Mouse (Mus musculus) intestine, embryonic 16.5 days (tissue): ENCODE data around the gene Pwwp2a. TPM values are rescaled to one million over a fixed set of nuclear protein-coding genes. Genes with fewer than 3 reads are reported as not detected.

Experiments
- ATAC-seq: fragments of 200-750 bp; cut with Nextera tagmentation; 2 replicates; pipeline ENCODE4 v1.8.0; 2017; ENCODE audit warnings: moderate TSS enrichment, moderate library complexity
- H3K27ac ChIP-seq: fragments of 300-500 bp; sonication (generic); 2 replicates; pipeline ENCODE4 v1.5.1; 2014; ENCODE audit warnings: mild to moderate bottlenecking, low read length
- H3K27me3 ChIP-seq: fragments of 300-500 bp; sonication (generic); replicated peaks from 2 replicates; pipeline ENCODE4 v1.6.1; 2014; ENCODE audit warnings: low read length, control low read depth, mixed read lengths; ENCODE audit not compliant: control insufficient read depth, insufficient read depth
- H3K36me3 ChIP-seq: fragments of 300-500 bp; sonication (generic); 2 replicates; pipeline ENCODE4 v1.6.1; 2014; ENCODE audit warnings: low read length, control low read depth; ENCODE audit not compliant: control insufficient read depth, insufficient read depth
- H3K4me1 ChIP-seq: fragments of 300-500 bp; sonication (generic); 2 replicates; pipeline ENCODE4 v1.6.1; 2014; ENCODE audit warnings: low read length, control low read depth, mixed read lengths; ENCODE audit not compliant: control insufficient read depth, insufficient read depth
- H3K4me2 ChIP-seq: fragments of 300-500 bp; sonication (generic); 2 replicates; pipeline ENCODE4 v1.6.1; 2014; ENCODE audit warnings: low read depth, low read length, control low read depth
- H3K4me3 ChIP-seq: fragments of 300-500 bp; sonication (generic); 2 replicates; pipeline ENCODE4 v1.5.1; 2014; ENCODE audit warnings: mild to moderate bottlenecking, low read length
- H3K9ac ChIP-seq: fragments of 300-500 bp; sonication (generic); 2 replicates; pipeline ENCODE4 v1.6.1; 2014; ENCODE audit warnings: low read depth, low read length
- H3K9me3 ChIP-seq: fragments of 300-500 bp; sonication (generic); 2 replicates; pipeline ENCODE4 v1.6.1; 2016; ENCODE audit warnings: low read length, control low read depth; ENCODE audit not compliant: control insufficient read depth
- WGBS: fragments of 180-500 bp; shearing (Covaris S2); extraction: QIAGEN DNeasy Blood & Tissue Kit; methylation state at CpG from one replicate; pipeline ENCODE4 v1.1.7; 2014; 5-methylcytosine and 5-hydroxymethylcytosine counted together
- polyA plus RNA-seq: library from polyadenylated mRNA; unstranded; fragments of >200 nt; fragmentation: Nextera tagmentation; extraction: Ambion mirVana; gene quantifications from 2 replicates; pipeline ENCODE4 v1.2.1, GENCODE M21; 2015

Gene Pwwp2a
- polyA plus RNA-seq, 1 experiment from 2014 or later, result 7.6 TPM

GRCm38 (mm10) chr11:43656464-43656863 is 25.3 kb upstream of the Pwwp2a start:
- Histone ChIP-seq H3K9me3 (no peaks in the 10 kb centered on the region; the same call in 1 of the 2 replicates), H3K9ac (no peak overlapping the region), H3K4me1 (peaks cover 17% of the 10 kb centered on the region), H3K4me3 (no peak overlapping the region), H3K4me2 (no peak overlapping the region), H3K36me3 (no peaks in the 10 kb centered on the region), H3K27ac (peak overlapping the region; percentile 34; the same call in 1 of the 2 replicates), H3K27me3 (no peaks in the 10 kb centered on the region)
- WGBS, result 43% methylated on average over 10 of the region's 10 CpGs
- peak; percentile 84 for ATAC-seq

DNA sequence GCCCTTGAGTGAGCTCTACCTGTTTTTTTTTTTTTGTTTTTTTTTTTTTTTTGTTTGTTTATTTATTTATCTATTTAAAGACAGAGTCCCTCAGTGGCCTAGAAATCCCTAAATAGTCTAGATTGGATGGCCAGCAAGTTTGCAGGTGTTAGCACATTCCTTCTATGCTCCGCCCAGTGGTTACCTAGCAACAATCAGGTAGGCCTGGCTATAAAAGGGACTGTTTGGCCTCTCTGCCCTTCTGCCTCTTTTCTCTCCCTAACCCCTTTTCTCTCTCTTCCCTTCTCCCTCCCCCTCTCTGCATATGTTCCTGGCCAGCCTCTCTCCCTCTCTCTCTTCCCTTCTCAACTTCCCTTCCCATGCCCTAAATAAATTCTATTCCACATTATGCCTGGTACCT is 23.8 kb upstream of the Pwwp2a start:
- 69% methylated on average over 1 of the region's 1 CpGs for WGBS
- peak; percentile 60 for ATAC-seq
- no peaks in the 10 kb centered on the region for H3K36me3 ChIP-seq

DNA sequence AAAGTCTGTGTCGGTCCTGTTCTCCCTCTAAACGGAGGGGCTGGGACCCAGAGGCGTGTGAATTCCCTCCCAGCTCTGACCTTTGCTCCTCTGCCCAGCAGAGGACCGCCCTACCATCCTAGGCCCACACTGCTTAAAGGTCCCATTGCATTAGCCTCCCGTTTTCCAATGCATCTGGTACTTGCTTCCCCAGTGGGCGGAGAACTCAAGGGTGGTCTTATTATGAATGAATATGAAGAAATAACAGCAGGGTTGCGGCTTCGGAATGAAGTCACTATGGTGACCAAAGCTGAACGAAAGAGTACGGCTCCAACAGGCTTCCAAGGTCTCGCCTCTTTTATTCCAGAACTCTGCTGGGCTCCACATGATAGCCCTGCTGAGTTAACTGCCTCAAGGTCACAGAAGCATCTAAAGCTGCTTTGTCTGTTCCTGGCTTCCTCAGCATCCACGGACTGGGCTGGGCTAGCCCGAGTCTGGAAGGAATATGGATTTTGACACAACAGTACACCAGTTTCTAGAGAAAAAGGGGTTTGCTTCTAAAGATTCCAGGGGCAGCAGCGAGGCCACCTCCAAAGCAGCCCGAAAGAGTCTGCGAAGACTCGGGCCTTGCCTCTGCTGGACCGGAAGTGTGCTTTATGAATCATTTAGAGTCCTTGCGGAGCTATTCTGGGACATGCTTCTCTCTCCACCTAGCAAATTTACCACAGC is 14.6 kb upstream of the Pwwp2a start:
- Histone ChIP-seq H3K4me2 (no peak overlapping the region), H3K4me1 (peaks cover 8% of the 10 kb centered on the region), H3K27me3 (no peaks in the 10 kb centered on the region), H3K9ac (no peak overlapping the region), H3K4me3 (no peak overlapping the region), H3K36me3 (no peaks in the 10 kb centered on the region), H3K27ac (no peak overlapping the region), H3K9me3 (no peaks in the 10 kb centered on the region)
- WGBS, result 63% methylated on average over 19 of the region's 19 CpGs
- ATAC-seq, result peak; percentile 48

More for the DNA sequence above, 23.8 kb upstream of the Pwwp2a start:
- Histone ChIP-seq H3K27me3 (no peaks in the 10 kb centered on the region), H3K27ac (no peak overlapping the region), H3K4me1 (peaks cover 13% of the 10 kb centered on the region), H3K9ac (no peak overlapping the region), H3K4me2 (no peak overlapping the region), H3K9me3 (no peaks in the 10 kb centered on the region; the same call in 1 of the 2 replicates), H3K4me3 (no peak overlapping the region)

GRCm38 (mm10) chr11:43682415-43683217 is 818 bp downstream of the Pwwp2a start:
- under 1% methylated on average over 61 of the region's 72 CpGs for WGBS
- no peaks in the 10 kb centered on the region for H3K36me3 ChIP-seq
- H3K9me3 ChIP-seq, result no peaks in the 10 kb centered on the region
- peak overlapping the region; percentile 86 for H3K4me3 ChIP-seq
- no peaks in the 10 kb centered on the region for H3K27me3 ChIP-seq
- ATAC-seq, result peak; percentile 44
- peak overlapping the region; percentile 78 for H3K4me2 ChIP-seq
- peaks cover 6% of the 10 kb centered on the region for H3K4me1 ChIP-seq
- H3K9ac ChIP-seq, result peak overlapping the region; percentile 95
- peak overlapping the region; percentile 87 for H3K27ac ChIP-seq

DNA sequence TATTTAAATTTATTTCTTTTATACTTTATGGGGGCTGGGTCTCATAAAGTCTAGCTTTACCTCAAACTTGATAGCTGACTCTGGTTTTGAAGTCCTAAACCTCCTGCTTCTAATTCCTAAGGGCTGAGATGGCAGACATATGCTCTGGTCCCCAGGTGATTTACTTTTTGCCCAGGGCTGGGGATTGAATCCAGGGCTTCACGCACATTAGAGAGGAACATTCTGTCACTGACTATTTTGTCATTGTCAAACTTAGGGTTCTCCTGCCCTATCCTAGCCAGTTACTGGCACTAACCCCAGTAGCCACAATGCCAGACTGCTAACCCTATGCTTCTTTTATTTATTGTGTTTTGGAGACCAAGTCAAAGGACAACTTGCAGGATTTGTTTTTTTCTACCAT is 7.1 kb downstream of the Pwwp2a start:
- Histone ChIP-seq H3K4me1 (no peaks in the 10 kb centered on the region), H3K4me3 (no peak overlapping the region), H3K9ac (no peak overlapping the region), H3K27me3 (no peaks in the 10 kb centered on the region), H3K36me3 (no peaks in the 10 kb centered on the region), H3K27ac (no peak overlapping the region), H3K9me3 (no peaks in the 10 kb centered on the region), H3K4me2 (no peak overlapping the region)
- 94% methylated on average over 1 of the region's 1 CpGs for WGBS
- ATAC-seq, result no peak

DNA sequence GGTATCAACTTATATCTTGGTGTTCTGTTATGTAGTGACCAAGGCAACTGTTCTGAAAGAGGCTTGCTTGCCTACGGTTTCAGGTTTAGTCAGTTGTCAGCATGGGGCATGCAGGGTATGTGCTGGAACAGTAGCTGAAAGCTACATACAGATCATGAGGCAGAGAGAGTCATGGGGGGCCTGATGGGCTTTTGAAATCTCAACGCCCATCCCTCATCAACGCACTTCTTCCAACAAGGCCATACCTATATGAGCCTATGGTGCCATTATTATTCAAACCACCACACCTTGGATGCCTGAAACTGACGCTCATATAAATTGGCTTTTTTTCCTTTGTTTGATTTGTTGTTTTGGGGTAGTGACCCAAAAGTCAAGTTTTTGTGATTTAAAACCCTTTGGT is 14.8 kb downstream of the Pwwp2a start:
- H3K9me3 ChIP-seq, result no peaks in the 10 kb centered on the region
- no peak overlapping the region for H3K27ac ChIP-seq
- 93% methylated on average over 4 of the region's 4 CpGs for WGBS
- peaks cover 7% of the 10 kb centered on the region; the same call in 1 of the 2 replicates for H3K36me3 ChIP-seq
- H3K4me3 ChIP-seq, result no peak overlapping the region
- no peak for ATAC-seq
- no peak overlapping the region for H3K9ac ChIP-seq
- no peaks in the 10 kb centered on the region for H3K27me3 ChIP-seq
- H3K4me2 ChIP-seq, result no peak overlapping the region
- H3K4me1 ChIP-seq, result peaks cover 3% of the 10 kb centered on the region; the same call in 1 of the 2 replicates

- Histone ChIP-seq H3K36me3 (peaks cover 7% of the 10 kb centered on the region; the same call in 1 of the 2 replicates), H3K9me3 (no peaks in the 10 kb centered on the region), H3K4me3 (no peak overlapping the region), H3K4me2 (no peak overlapping the region), H3K27ac (no peak overlapping the region), H3K27me3 (no peaks in the 10 kb centered on the region), H3K4me1 (peaks cover 3% of the 10 kb centered on the region; the same call in 1 of the 2 replicates), H3K9ac (no peak overlapping the region)
- WGBS, result 67% methylated on average over 5 of the region's 5 CpGs
- peak; percentile 84 for ATAC-seq
These were observed 16.8 kb downstream of the Pwwp2a start for GRCm38 (mm10) chr11:43698621-43699020.

GRCm38 (mm10) chr11:43700291-43700690 is 18.5 kb downstream of the Pwwp2a start:
- peaks cover 3% of the 10 kb centered on the region; the same call in 1 of the 2 replicates for H3K4me1 ChIP-seq
- WGBS, result 79% methylated on average over 3 of the region's 3 CpGs
- no peak overlapping the region for H3K9ac ChIP-seq
- no peak overlapping the region for H3K4me2 ChIP-seq
- no peak for ATAC-seq
- H3K27ac ChIP-seq, result no peak overlapping the region
- H3K9me3 ChIP-seq, result no peaks in the 10 kb centered on the region
- H3K36me3 ChIP-seq, result peaks cover 12% of the 10 kb centered on the region
- H3K4me3 ChIP-seq, result no peak overlapping the region
- H3K27me3 ChIP-seq, result no peaks in the 10 kb centered on the region

DNA sequence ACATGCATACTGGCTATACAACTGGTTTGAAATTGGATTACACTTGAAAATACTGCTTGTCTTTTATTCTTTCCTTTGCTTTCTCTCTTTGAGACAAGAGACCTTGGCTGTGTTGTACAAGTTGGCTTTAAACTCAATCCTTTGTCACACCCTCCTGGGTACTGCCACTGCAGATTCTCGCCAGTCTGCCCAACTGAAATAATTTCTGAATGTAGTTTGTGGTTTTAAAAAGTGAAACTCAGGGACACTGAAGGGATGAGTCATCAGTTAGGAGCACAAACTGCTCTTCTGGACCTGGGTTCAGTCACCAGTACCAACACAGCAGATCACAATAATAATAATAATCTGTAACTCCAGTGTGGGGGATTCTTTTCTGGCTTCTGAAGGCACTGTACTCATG is 21.8 kb downstream of the Pwwp2a start:
- no peaks in the 10 kb centered on the region for H3K9me3 ChIP-seq
- no peaks in the 10 kb centered on the region for H3K4me1 ChIP-seq
- no peak overlapping the region for H3K27ac ChIP-seq
- no peak overlapping the region for H3K4me2 ChIP-seq
- WGBS, result 74% methylated on average over 1 of the region's 1 CpGs
- no peak for ATAC-seq
- H3K36me3 ChIP-seq, result peaks cover 12% of the 10 kb centered on the region
- H3K9ac ChIP-seq, result no peak overlapping the region
- no peak overlapping the region for H3K4me3 ChIP-seq
- H3K27me3 ChIP-seq, result no peaks in the 10 kb centered on the region
